Mouse (Mus musculus): ENCODE results near the gene Irs3. TPM values are rescaled to one million over a fixed set of nuclear protein-coding genes. Genes with fewer than 3 reads are reported as not detected.

The Irs3 gene
- polyA plus RNA-seq, 1 experiment from 2014 or later = 1.4 TPM

DNA sequence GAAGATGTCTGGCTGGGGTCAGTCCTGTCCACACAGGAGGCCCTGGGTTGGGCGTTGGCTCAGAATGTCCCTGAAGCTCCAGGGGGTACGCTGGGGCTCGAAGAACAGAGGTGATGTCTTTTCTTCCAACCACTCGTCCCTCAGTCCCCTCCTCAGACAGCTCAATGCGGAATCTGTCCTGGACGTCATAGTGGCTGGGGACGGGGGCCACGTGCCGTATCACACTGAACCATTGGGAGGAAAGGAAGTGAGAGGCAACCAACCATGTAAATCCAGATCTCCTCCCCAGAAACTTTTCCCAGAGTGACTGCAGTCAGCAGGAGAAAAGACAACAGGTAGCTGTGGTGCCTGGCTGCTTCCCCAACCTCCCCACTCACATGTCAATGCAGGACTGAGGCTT is 45.9 kb downstream of the Irs3 start:
- Histone ChIP-seq H3K27ac (ENCODE audit: low read length) (peak overlapping the region; percentile 30; the same call in 1 of the 2 replicates), H3K4me1 (ENCODE audit: insufficient read depth, low read length) (peaks cover 28% of the 10 kb centered on the region; the same call in 1 of the 2 replicates), H3K9ac (replicated peaks; ENCODE audit: low read length) (peak overlapping the region; percentile 81), H3K36me3 (ENCODE audit: insufficient read depth, low read length) (no peaks in the 10 kb centered on the region), H3K9me3 (ENCODE audit: low read length) (no peaks in the 10 kb centered on the region), H3K27me3 (ENCODE audit: insufficient read depth, low read length) (no peaks in the 10 kb centered on the region), H3K4me3 (ENCODE audit: low read length) (peak overlapping the region; percentile 72), H3K4me2 (replicated peaks; ENCODE audit: low read depth, low read length) (peak overlapping the region; percentile 92)
- no peak for ATAC-seq (ENCODE audit: low FRiP score, low TSS enrichment)
- WGBS = 35% methylated on average over 9 of the region's 9 CpGs

DNA sequence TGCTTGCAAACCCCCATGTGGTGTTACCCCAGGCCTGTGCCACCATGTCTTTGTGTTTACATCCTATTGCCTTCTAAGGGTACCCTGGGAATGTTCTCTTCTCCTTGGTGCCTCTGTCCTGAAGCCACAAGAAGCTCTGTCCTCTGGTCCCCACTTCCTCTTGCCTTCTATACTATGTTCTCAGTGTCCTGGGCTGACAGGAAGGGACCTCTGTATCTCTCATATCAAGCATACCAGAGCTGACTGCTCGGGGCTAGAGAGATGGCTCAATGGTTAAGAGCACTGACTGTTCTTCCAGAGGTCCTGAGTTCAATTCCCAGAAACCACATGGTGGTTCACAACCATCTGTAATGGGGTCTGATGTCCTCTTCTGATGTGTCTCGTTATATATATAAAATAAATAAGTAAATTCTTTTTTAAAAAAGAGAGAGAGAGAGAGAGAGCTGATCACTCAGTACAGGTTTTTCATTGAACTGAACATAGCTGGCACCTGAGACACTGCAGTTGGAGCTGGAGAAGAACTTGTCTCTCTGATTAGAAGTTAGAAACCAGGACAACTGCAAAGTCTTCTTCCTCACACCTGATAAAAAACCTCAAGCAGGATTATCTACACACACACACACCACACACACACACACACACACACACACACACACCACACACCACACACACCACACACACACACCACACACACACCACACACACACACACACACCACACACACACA is 47.3 kb downstream of the Irs3 start:
- H3K4me3 ChIP-seq (ENCODE audit: low read length) = no peak overlapping the region
- 79% methylated on average over 2 of the region's 2 CpGs for WGBS
- no peaks in the 10 kb centered on the region for H3K9me3 ChIP-seq (ENCODE audit: low read length)
- H3K4me1 ChIP-seq (ENCODE audit: insufficient read depth, low read length) = peaks cover 26% of the 10 kb centered on the region; the same call in 1 of the 2 replicates
- no peak overlapping the region for H3K4me2 ChIP-seq (replicated peaks; ENCODE audit: low read depth, low read length)
- H3K36me3 ChIP-seq (ENCODE audit: insufficient read depth, low read length) = no peaks in the 10 kb centered on the region
- no peak overlapping the region for H3K27ac ChIP-seq (ENCODE audit: low read length)
- no peak overlapping the region for H3K9ac ChIP-seq (replicated peaks; ENCODE audit: low read length)
- no peak for ATAC-seq (ENCODE audit: low FRiP score, low TSS enrichment)
- H3K27me3 ChIP-seq (ENCODE audit: insufficient read depth, low read length) = no peaks in the 10 kb centered on the region

DNA sequence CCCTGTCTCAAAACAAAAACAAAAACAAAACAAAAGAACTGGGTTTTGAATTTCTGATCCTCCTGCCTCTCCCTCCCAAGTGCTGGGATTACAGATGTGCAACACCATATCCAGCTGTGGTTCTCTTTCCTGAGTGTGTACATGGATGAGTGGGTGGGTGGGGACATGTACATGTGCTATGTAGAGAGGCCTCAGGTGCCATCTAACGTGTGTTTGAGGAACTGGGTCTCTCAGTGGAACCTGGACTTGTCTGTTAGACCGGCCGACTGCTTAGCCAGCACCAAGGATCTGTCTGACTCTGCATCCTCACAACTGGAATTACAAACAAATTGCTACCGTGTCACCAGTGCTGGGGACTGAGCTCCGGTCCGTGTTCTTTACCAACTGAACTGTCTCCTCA is 47.9 kb downstream of the Irs3 start:
- Histone ChIP-seq H3K4me1 (ENCODE audit: insufficient read depth, low read length) (peaks cover 20% of the 10 kb centered on the region; the same call in 1 of the 2 replicates), H3K27me3 (ENCODE audit: insufficient read depth, low read length) (no peaks in the 10 kb centered on the region), H3K4me3 (ENCODE audit: low read length) (no peak overlapping the region), H3K4me2 (replicated peaks; ENCODE audit: low read depth, low read length) (no peak overlapping the region), H3K27ac (ENCODE audit: low read length) (no peak overlapping the region), H3K9ac (replicated peaks; ENCODE audit: low read length) (no peak overlapping the region), H3K9me3 (ENCODE audit: low read length) (no peaks in the 10 kb centered on the region), H3K36me3 (ENCODE audit: insufficient read depth, low read length) (no peaks in the 10 kb centered on the region)
- ATAC-seq (ENCODE audit: low FRiP score, low TSS enrichment) = no peak
- 94% methylated on average over 6 of the region's 6 CpGs for WGBS

DNA sequence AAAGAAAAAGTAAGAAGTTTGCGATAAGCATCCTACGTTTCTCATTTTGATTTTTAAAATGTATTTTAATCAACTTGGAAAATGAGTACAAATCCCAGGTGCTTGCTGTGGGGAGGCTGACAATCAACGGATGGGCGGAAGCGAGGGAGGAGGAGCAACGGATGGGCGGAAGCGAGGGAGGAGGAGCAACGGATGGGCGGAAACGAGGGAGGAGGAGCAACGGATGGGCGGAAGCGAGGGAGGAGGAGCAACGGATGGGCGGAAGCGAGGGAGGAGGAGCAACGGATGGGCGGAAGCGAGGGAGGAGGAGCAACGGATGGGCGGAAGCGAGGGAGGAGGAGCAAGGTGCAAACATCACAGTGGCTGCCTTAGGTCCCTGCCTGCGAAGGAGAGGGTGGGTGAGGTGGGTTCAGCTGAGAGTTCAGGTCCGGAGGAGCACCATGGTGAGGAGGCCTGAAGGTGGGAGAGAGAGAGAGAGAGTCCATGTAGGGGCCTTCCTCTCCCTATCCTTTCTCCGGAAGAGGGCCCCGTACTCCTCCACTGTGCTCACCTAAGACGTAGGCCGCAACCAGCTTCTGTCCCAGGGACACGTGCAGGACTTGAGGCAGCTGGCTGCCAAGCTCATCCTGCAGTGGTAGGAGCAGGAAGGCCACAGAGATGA is 48.8 kb downstream of the Irs3 start:
- no peak for ATAC-seq (ENCODE audit: low FRiP score, low TSS enrichment)
- Histone ChIP-seq H3K4me1 (ENCODE audit: insufficient read depth, low read length) (peaks cover 15% of the 10 kb centered on the region; the same call in 1 of the 2 replicates), H3K4me2 (replicated peaks; ENCODE audit: low read depth, low read length) (peak overlapping the region; percentile 45), H3K36me3 (ENCODE audit: insufficient read depth, low read length) (no peaks in the 10 kb centered on the region), H3K9me3 (ENCODE audit: low read length) (no peaks in the 10 kb centered on the region), H3K27me3 (ENCODE audit: insufficient read depth, low read length) (no peaks in the 10 kb centered on the region), H3K9ac (replicated peaks; ENCODE audit: low read length) (peak overlapping the region; percentile 55), H3K27ac (ENCODE audit: low read length) (peak overlapping the region; percentile 43; the same call in 1 of the 2 replicates), H3K4me3 (ENCODE audit: low read length) (peak overlapping the region; percentile 28)
- WGBS = 34% methylated on average over 24 of the region's 30 CpGs

DNA sequence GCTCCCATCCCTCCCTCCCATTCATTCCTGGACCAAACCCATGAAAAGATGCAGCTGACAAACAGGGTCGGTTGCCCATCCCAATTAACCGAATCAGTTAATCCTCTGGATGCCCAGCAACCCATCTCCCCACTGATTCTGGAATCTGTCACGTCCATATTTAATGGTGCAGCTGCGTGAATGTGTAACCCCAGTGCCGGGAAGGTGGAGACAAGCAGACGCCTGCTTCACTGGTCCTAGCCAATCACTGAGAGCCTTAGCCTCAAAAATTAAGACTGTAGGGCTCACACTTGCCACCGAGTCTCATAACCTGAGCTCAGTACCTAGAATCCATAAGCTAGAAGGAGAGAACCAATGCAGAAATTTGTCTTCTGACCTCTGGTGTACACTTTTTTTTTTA is 49.6 kb downstream of the Irs3 start:
- Histone ChIP-seq H3K27me3 (ENCODE audit: insufficient read depth, low read length) (no peaks in the 10 kb centered on the region), H3K9me3 (ENCODE audit: low read length) (no peaks in the 10 kb centered on the region), H3K4me3 (ENCODE audit: low read length) (no peak overlapping the region), H3K4me2 (replicated peaks; ENCODE audit: low read depth, low read length) (no peak overlapping the region), H3K9ac (replicated peaks; ENCODE audit: low read length) (no peak overlapping the region), H3K27ac (ENCODE audit: low read length) (no peak overlapping the region), H3K36me3 (ENCODE audit: insufficient read depth, low read length) (no peaks in the 10 kb centered on the region), H3K4me1 (ENCODE audit: insufficient read depth, low read length) (peaks cover 15% of the 10 kb centered on the region; the same call in 1 of the 2 replicates)
- no peak for ATAC-seq (ENCODE audit: low FRiP score, low TSS enrichment)
- whole genome bisulfite sequencing = 83% methylated on average over 7 of the region's 7 CpGs

Other genes with a start within 250 kb of the Irs3 start
- 0.11 and 0.17 TPM in 2 replicates for gene Zan, start 168.7 kb downstream of the Irs3 start, polyA plus RNA-seq (2015; fragmentation: Nextera tagmentation; extraction: Ambion mirVana)
- 51.2 and 53.0 TPM in 2 replicates for gene Pop7, start 143.2 kb downstream of the Irs3 start, polyA plus RNA-seq (2015; fragmentation: Nextera tagmentation; extraction: Ambion mirVana)
- gene Gigyf1, start 127.2 kb downstream of the Irs3 start, polyA plus RNA-seq (2015; fragmentation: Nextera tagmentation; extraction: Ambion mirVana) = 11.9 and 12.2 TPM in 2 replicates
- 0.24 and 0.36 TPM in 2 replicates for gene Epo, start 112.5 kb downstream of the Irs3 start, polyA plus RNA-seq (2015; fragmentation: Nextera tagmentation; extraction: Ambion mirVana)
- gene Gnb2, start 112.2 kb downstream of the Irs3 start, polyA plus RNA-seq (2015; fragmentation: Nextera tagmentation; extraction: Ambion mirVana) = 358 and 388 TPM in 2 replicates
- gene Actl6b, start 92.2 kb downstream of the Irs3 start, polyA plus RNA-seq (2015; fragmentation: Nextera tagmentation; extraction: Ambion mirVana) = 0.40 and 0.96 TPM in 2 replicates
- gene Tfr2, start 75.9 kb downstream of the Irs3 start, polyA plus RNA-seq (2015; fragmentation: Nextera tagmentation; extraction: Ambion mirVana) = 0.23 and 0.57 TPM in 2 replicates
- gene Mospd3, start 44.7 kb downstream of the Irs3 start, polyA plus RNA-seq (2015; fragmentation: Nextera tagmentation; extraction: Ambion mirVana) = 25.2 and 28.6 TPM in 2 replicates
- gene Pcolce, start 31.9 kb downstream of the Irs3 start, polyA plus RNA-seq (2015; fragmentation: Nextera tagmentation; extraction: Ambion mirVana) = 150 and 156 TPM in 2 replicates
- 0.09 and 0.13 TPM in 2 replicates for gene Fbxo24, start 16.7 kb downstream of the Irs3 start, polyA plus RNA-seq (2015; fragmentation: Nextera tagmentation; extraction: Ambion mirVana)
- gene Lrch4, start 16.6 kb downstream of the Irs3 start, polyA plus RNA-seq (2015; fragmentation: Nextera tagmentation; extraction: Ambion mirVana) = 39.5 and 51.8 TPM in 2 replicates
- gene Gm20605, start 16.5 kb downstream of the Irs3 start, polyA plus RNA-seq (2015; fragmentation: Nextera tagmentation; extraction: Ambion mirVana) = 18.4 and 20.9 TPM in 2 replicates
- 11.7 and 13.3 TPM in 2 replicates for gene Sap25, start 4.4 kb downstream of the Irs3 start, polyA plus RNA-seq (2015; fragmentation: Nextera tagmentation; extraction: Ambion mirVana)
- 17.2 and 21.1 TPM in 2 replicates for gene Agfg2, start 39.0 kb upstream of the Irs3 start, polyA plus RNA-seq (2015; fragmentation: Nextera tagmentation; extraction: Ambion mirVana)
- gene Nyap1, start 95.9 kb upstream of the Irs3 start, polyA plus RNA-seq (2015; fragmentation: Nextera tagmentation; extraction: Ambion mirVana) = 2.1 and 2.2 TPM in 2 replicates
- 126 and 129 TPM in 2 replicates for gene Tsc22d4, start 100.0 kb upstream of the Irs3 start, polyA plus RNA-seq (2015; fragmentation: Nextera tagmentation; extraction: Ambion mirVana)
- gene Ppp1r35, start 133.1 kb upstream of the Irs3 start, polyA plus RNA-seq (2015; fragmentation: Nextera tagmentation; extraction: Ambion mirVana) = 26.0 and 32.1 TPM in 2 replicates
- 11.0 and 11.2 TPM in 2 replicates for gene Mepce, start 141.9 kb upstream of the Irs3 start, polyA plus RNA-seq (2015; fragmentation: Nextera tagmentation; extraction: Ambion mirVana)
- 24.8 and 31.8 TPM in 2 replicates for gene Zcwpw1, start 142.1 kb upstream of the Irs3 start, polyA plus RNA-seq (2015; fragmentation: Nextera tagmentation; extraction: Ambion mirVana)
- 0.67 and 2.0 TPM in 2 replicates for gene Pilra, start 190.6 kb upstream of the Irs3 start, polyA plus RNA-seq (2015; fragmentation: Nextera tagmentation; extraction: Ambion mirVana)
- 0.47 TPM in 1 of 2 replicates, not detected in the other for gene Pilrb1, start 212.4 kb upstream of the Irs3 start, polyA plus RNA-seq (2015; fragmentation: Nextera tagmentation; extraction: Ambion mirVana)
- gene Pilrb2, start 226.1 kb upstream of the Irs3 start, polyA plus RNA-seq (2015; fragmentation: Nextera tagmentation; extraction: Ambion mirVana) = 0.40 and 1.0 TPM in 2 replicates

All from kidney, embryonic 16.5 days (tissue).